Mouse (Mus musculus): ENCODE results near the gene Scarf1. TPM values are rescaled to one million over a fixed set of nuclear protein-coding genes. Genes with fewer than 3 reads are reported as not detected.

Gene Scarf1
- total and polyA plus RNA-seq, 2 experiments from 2014 or later, result 3.1 to 4.5 TPM

DNA sequence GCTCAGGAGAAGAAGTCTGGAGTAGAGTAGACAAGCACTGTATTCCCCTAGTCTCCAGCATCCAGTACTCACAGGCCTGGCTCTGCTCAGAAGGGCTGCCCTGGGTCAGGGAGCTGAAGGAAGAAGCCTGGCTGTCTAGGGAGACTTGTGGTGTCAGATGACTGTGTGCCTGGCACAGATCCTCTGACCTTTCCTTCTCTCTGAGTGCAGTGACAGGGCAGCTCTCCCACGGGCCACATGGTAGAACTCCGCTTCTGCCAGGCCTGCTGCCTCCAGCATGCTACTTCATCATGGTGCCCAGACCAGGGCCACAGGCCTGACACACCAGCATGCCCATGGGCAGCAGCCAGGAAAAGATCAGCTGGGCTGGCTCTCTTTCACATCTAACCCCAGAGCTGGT, 52.5 kb downstream of the Scarf1 start:
- no peak overlapping the region for H3K4me2 ChIP-seq (ENCODE audit: low read depth)

DNA sequence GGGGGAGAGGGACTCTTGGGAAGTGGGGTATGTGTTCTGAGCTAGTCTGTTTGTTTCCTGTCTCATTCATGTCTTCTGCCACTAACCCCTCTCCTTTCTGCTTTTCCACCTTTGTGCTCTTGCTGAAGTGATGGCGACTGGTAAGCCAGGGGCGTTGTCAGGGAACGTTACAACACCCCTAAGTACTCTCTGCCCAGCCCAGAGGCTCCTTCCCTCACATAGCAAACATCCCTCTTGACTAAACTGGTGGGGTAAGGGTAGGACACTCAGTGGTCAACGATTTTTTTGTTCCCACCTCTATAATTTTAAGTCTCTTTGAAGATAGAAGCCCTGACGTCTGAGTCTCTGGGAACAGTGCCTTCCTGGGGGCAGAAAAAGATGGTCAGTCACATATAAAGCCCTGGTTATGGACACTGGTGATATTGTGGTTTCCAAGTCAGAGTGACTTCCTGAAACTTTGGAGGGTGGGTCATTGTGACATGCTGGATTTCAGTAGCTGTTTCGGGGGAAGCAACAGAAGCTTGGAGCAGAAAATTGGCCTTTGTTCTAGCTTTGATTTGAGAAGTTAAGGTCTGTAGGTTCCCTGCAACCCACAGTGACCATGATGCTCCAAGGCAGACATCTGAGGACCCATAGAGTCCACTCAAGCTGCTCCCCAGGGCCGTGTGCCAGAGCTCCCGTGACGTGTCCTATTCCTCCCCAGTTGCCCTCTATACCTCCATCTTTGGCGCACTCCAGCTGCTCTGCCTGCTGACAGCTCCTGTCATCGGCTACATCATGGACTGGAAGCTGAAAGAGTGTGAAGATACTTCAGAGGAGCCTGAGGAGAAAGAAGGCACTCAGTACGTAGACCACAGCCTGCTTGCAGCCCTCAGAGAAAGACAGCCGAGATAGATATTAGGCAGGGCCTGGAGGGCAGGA, 53.2 kb downstream of the Scarf1 start:
- H3K36me3 ChIP-seq (ENCODE audit: insufficient read depth), result peaks cover 54% of the 10 kb centered on the region
- DNase-seq (no peak), ATAC-seq (no peak)
- no peak overlapping the region for H3K27ac ChIP-seq (ENCODE audit: low read depth, low read length)
- no peak overlapping the region for H3K4me2 ChIP-seq (ENCODE audit: low read depth)
- no peak for TF ChIP-seq CTCF (IDR thresholded peaks at IDR 0.05; ENCODE audit: low read depth)
- H3K9ac ChIP-seq, result no peak overlapping the region
- no peaks in the 10 kb centered on the region for H3K9me3 ChIP-seq (ENCODE audit: low read length)
- no peak overlapping the region for H3K4me3 ChIP-seq (ENCODE audit: low read depth, low read length)
- H3K27me3 ChIP-seq (ENCODE audit: insufficient read depth, low read length), result no peaks in the 10 kb centered on the region
- H3K4me1 ChIP-seq (ENCODE audit: insufficient read depth), result no peaks in the 10 kb centered on the region
- WGBS, result 84% methylated on average over 13 of the region's 13 CpGs

More for the DNA sequence above, 52.5 kb downstream of the Scarf1 start:
- DNase-seq (no peak), ATAC-seq (no peak)
- Histone ChIP-seq H3K9me3 (ENCODE audit: low read length) (no peaks in the 10 kb centered on the region), H3K4me3 (ENCODE audit: low read depth, low read length) (no peak overlapping the region), H3K27ac (ENCODE audit: low read depth, low read length) (no peak overlapping the region), H3K36me3 (ENCODE audit: insufficient read depth) (peaks cover 54% of the 10 kb centered on the region), H3K9ac (no peak overlapping the region), H3K4me1 (ENCODE audit: insufficient read depth) (no peaks in the 10 kb centered on the region), H3K27me3 (ENCODE audit: insufficient read depth, low read length) (no peaks in the 10 kb centered on the region)
- no peak for TF ChIP-seq CTCF (IDR thresholded peaks at IDR 0.05; ENCODE audit: low read depth)
- WGBS, result 74% methylated on average over 2 of the region's 2 CpGs

GRCm38 (mm10) chr11:75567346-75568114, 54.2 kb downstream of the Scarf1 start:
- no peak overlapping the region for H3K4me2 ChIP-seq (ENCODE audit: low read depth)
- H3K36me3 ChIP-seq (ENCODE audit: insufficient read depth), result peaks cover 53% of the 10 kb centered on the region
- no peaks in the 10 kb centered on the region for H3K4me1 ChIP-seq (ENCODE audit: insufficient read depth)
- WGBS, result 54% methylated on average over 9 of the region's 9 CpGs
- no peak overlapping the region for H3K27ac ChIP-seq (ENCODE audit: low read depth, low read length)
- H3K27me3 ChIP-seq (ENCODE audit: insufficient read depth, low read length), result no peaks in the 10 kb centered on the region
- DNase-seq (no peak), ATAC-seq (no peak)
- H3K9ac ChIP-seq, result no peak overlapping the region
- no peak overlapping the region for H3K4me3 ChIP-seq (ENCODE audit: low read depth, low read length)
- no peaks in the 10 kb centered on the region for H3K9me3 ChIP-seq (ENCODE audit: low read length)
- no peak for TF ChIP-seq CTCF (IDR thresholded peaks at IDR 0.05; ENCODE audit: low read depth)

DNA sequence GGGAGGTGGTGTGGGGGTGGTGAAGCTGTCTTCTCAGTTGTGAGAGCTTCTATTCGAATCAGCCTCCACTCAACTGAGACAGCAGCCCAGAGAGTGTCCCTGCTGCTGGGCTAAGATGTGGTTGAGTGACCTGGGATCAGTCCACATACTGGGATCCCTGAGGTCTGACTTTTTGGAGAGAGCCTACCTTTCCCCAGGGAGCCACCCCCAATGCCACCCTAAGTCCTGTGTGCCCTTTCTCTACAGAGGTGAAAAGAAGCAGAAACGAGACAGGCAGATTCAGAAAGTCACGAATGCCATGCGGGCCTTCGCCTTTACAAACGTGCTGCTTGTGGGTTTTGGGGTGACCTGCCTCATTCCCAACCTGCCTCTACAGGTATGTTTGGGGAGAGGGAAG, 54.8 kb downstream of the Scarf1 start:
- ATAC-seq, result no peak
- H3K4me3 ChIP-seq (ENCODE audit: low read depth, low read length), result no peak overlapping the region
- DNase-seq, result no peak
- no peak overlapping the region for H3K4me2 ChIP-seq (ENCODE audit: low read depth)
- H3K4me1 ChIP-seq (ENCODE audit: insufficient read depth), result peaks cover 2% of the 10 kb centered on the region; the same call in 1 of the 2 replicates
- H3K27ac ChIP-seq (ENCODE audit: low read depth, low read length), result no peak overlapping the region
- H3K9ac ChIP-seq, result no peak overlapping the region
- H3K27me3 ChIP-seq (ENCODE audit: insufficient read depth, low read length), result no peaks in the 10 kb centered on the region
- TF ChIP-seq CTCF (IDR thresholded peaks at IDR 0.05; ENCODE audit: low read depth), result no peak
- 85% methylated on average over 6 of the region's 6 CpGs for WGBS
- no peaks in the 10 kb centered on the region for H3K9me3 ChIP-seq (ENCODE audit: low read length)
- H3K36me3 ChIP-seq (ENCODE audit: insufficient read depth), result peaks cover 47% of the 10 kb centered on the region

DNA sequence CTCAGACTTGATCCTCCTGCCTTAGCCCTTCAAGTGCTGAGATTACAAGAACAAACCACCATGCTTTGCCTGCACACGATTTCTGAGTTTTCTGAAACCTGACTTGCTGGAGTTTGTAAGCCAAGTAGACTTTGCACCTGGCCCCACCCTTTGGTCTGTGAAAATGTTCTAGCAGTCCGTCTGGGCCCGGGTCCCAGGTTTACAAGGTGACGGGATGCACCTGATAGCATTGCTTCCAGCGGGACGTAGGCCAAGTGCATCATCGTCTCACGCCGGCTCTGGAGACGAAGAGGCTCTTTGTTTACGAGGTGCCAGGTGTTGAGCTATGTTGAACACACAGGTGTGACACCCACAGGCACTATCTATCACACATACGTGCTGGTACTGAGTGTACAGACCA, 55.6 kb downstream of the Scarf1 start:
- ATAC-seq (no peak), DNase-seq (no peak)
- Histone ChIP-seq H3K27ac (ENCODE audit: low read depth, low read length) (no peak overlapping the region), H3K4me1 (ENCODE audit: insufficient read depth) (peaks cover 3% of the 10 kb centered on the region; the same call in 1 of the 2 replicates), H3K4me2 (ENCODE audit: low read depth) (no peak overlapping the region), H3K9me3 (ENCODE audit: low read length) (no peaks in the 10 kb centered on the region), H3K4me3 (ENCODE audit: low read depth, low read length) (no peak overlapping the region), H3K27me3 (ENCODE audit: insufficient read depth, low read length) (no peaks in the 10 kb centered on the region), H3K9ac (no peak overlapping the region), H3K36me3 (ENCODE audit: insufficient read depth) (peaks cover 38% of the 10 kb centered on the region)
- TF ChIP-seq CTCF (IDR thresholded peaks at IDR 0.05; ENCODE audit: low read depth), result no peak
- 94% methylated on average over 12 of the region's 12 CpGs for whole genome bisulfite sequencing

- H3K4me2 ChIP-seq (ENCODE audit: low read depth), result no peak overlapping the region
- no peak for ATAC-seq
- H3K36me3 ChIP-seq (ENCODE audit: insufficient read depth), result peaks cover 34% of the 10 kb centered on the region
- peaks cover 3% of the 10 kb centered on the region; the same call in 1 of the 2 replicates for H3K4me1 ChIP-seq (ENCODE audit: insufficient read depth)
- no peak overlapping the region for H3K9ac ChIP-seq
- no peak for TF ChIP-seq CTCF (IDR thresholded peaks at IDR 0.05; ENCODE audit: low read depth)
- DNase-seq, result no peak
- H3K4me3 ChIP-seq (ENCODE audit: low read depth, low read length), result no peak overlapping the region
- H3K27ac ChIP-seq (ENCODE audit: low read depth, low read length), result no peak overlapping the region
- H3K27me3 ChIP-seq (ENCODE audit: insufficient read depth, low read length), result no peaks in the 10 kb centered on the region
- WGBS, result 90% methylated on average over 17 of the region's 17 CpGs
- no peaks in the 10 kb centered on the region for H3K9me3 ChIP-seq (ENCODE audit: low read length)
Measured at GRCm38 (mm10) chr11:75570375-75571125, 57.2 kb downstream of the Scarf1 start.
